Mouse (Mus musculus) thymus, adult 2 months (tissue): ENCODE measurements around the gene Tulp2. TPM values are rescaled to one million over a fixed set of nuclear protein-coding genes. Genes with fewer than 3 reads are reported as not detected.

Experiments
- DNase-seq: peaks from one replicate; pipeline ENCODE4 v3.0.0; 2021
- H3K27ac ChIP-seq: fragments of 200-500 bp; 2 replicates; pipeline ENCODE4 v1.5.1; 2012; ENCODE audit warnings: low read length, control low read depth; ENCODE audit not compliant: control insufficient read depth, insufficient read depth
- H3K27me3 ChIP-seq: fragments of 200-500 bp; 2 replicates; pipeline ENCODE4 v1.6.1; 2012; ENCODE audit warnings: mild to moderate bottlenecking, low read length, moderate library complexity, mixed read lengths; ENCODE audit not compliant: control insufficient read depth, insufficient read depth
- H3K36me3 ChIP-seq: fragments of 200-500 bp; 2 replicates; pipeline ENCODE4 v1.6.1; 2012; ENCODE audit warnings: mild to moderate bottlenecking, low read length, moderate library complexity; ENCODE audit not compliant: control insufficient read depth, insufficient read depth
- H3K4me1 ChIP-seq: fragments of 200-500 bp; replicated peaks from 2 replicates; pipeline ENCODE4 v1.6.1; 2012; ENCODE audit warnings: low read length; ENCODE audit not compliant: control insufficient read depth, insufficient read depth
- H3K4me3 ChIP-seq: fragments of 200-500 bp; 2 replicates; pipeline ENCODE4 v1.5.1; 2012; ENCODE audit warnings: mild to moderate bottlenecking, low read length, control low read depth, moderate library complexity; ENCODE audit not compliant: control insufficient read depth, insufficient read depth
- CTCF ChIP-seq: fragments of 200-500 bp; IDR thresholded peaks from 2 replicates; pipeline ENCODE4 v1.5.1; 2012; ENCODE audit warnings: mild to moderate bottlenecking, control low read depth, low read length, moderate library complexity, borderline replicate concordance; ENCODE audit not compliant: control insufficient read depth, poor library complexity, insufficient read depth; ENCODE audit errors: extremely low read depth
- POLR2A ChIP-seq: fragments of 200-500 bp; IDR thresholded peaks from 2 replicates; pipeline ENCODE4 v1.6.1; 2012; ENCODE audit warnings: mild to moderate bottlenecking, low read length, control low read depth, moderate library complexity; ENCODE audit not compliant: control insufficient read depth, poor library complexity, insufficient read depth; ENCODE audit errors: extremely low read depth
- WGBS: fragments of 180-500 bp; shearing (Covaris S2); methylation state at CpG from one replicate; pipeline ENCODE4 v1.1.7; 2018; 5-methylcytosine and 5-hydroxymethylcytosine counted together
- polyA plus RNA-seq: library from polyadenylated mRNA; depleted of rRNA; stranded (reverse); fragments of >200 nt; gene quantifications from 2 replicates; pipeline ENCODE4 v1.2.3, GENCODE M21; 2012

The Tulp2 gene
- polyA plus RNA-seq, 1 experiment = 3.0 TPM

GRCm38 (mm10) chr7:45519345-45520120, 37.9 kb downstream of the Tulp2 start:
- Histone ChIP-seq H3K27ac (no peak overlapping the region), H3K4me3 (no peak overlapping the region), H3K4me1 (peaks cover 10% of the 10 kb centered on the region), H3K36me3 (no peaks in the 10 kb centered on the region), H3K27me3 (no peaks in the 10 kb centered on the region)
- 62% methylated on average over 8 of the region's 8 CpGs for WGBS
- peak; percentile 55 for DNase-seq
- TF ChIP-seq CTCF (no peak), POLR2A (no peak)

GRCm38 (mm10) chr7:45520605-45521004, 38.9 kb downstream of the Tulp2 start:
- Histone ChIP-seq H3K4me1 (peaks cover 21% of the 10 kb centered on the region), H3K27ac (no peak overlapping the region), H3K4me3 (no peak overlapping the region), H3K36me3 (no peaks in the 10 kb centered on the region), H3K27me3 (no peaks in the 10 kb centered on the region)
- no peak for DNase-seq
- WGBS = 97% methylated on average over 7 of the region's 7 CpGs
- no peak for TF ChIP-seq POLR2A
- no peak for TF ChIP-seq CTCF

- peak overlapping the region; percentile 88 for H3K27ac ChIP-seq
- H3K4me1 ChIP-seq = peaks cover 21% of the 10 kb centered on the region
- H3K27me3 ChIP-seq = no peaks in the 10 kb centered on the region
- peak overlapping the region; percentile 53 for H3K4me3 ChIP-seq
- no peaks in the 10 kb centered on the region for H3K36me3 ChIP-seq
- TF ChIP-seq POLR2A (peak; percentile 52; the same call in 1 of the 2 replicates), CTCF (peak; percentile 64; the same call in 1 of the 2 replicates)
- under 1% methylated on average over 28 of the region's 28 CpGs for WGBS
- DNase-seq = peak; percentile 95
Measured at GRCm38 (mm10) chr7:45521728-45522184, 40.1 kb downstream of the Tulp2 start.

GRCm38 (mm10) chr7:45522194-45522752, 40.6 kb downstream of the Tulp2 start:
- 69% methylated on average over 16 of the region's 16 CpGs for WGBS
- DNase-seq = no peak
- no peak overlapping the region for H3K27ac ChIP-seq
- no peaks in the 10 kb centered on the region for H3K36me3 ChIP-seq
- TF ChIP-seq POLR2A (no peak), CTCF (no peak)
- no peaks in the 10 kb centered on the region for H3K27me3 ChIP-seq
- H3K4me1 ChIP-seq = peaks cover 23% of the 10 kb centered on the region
- no peak overlapping the region for H3K4me3 ChIP-seq

GRCm38 (mm10) chr7:45522957-45523676, 41.4 kb downstream of the Tulp2 start:
- no peak overlapping the region for H3K27ac ChIP-seq
- H3K36me3 ChIP-seq = no peaks in the 10 kb centered on the region
- 91% methylated on average over 18 of the region's 18 CpGs for WGBS
- no peak overlapping the region for H3K4me3 ChIP-seq
- H3K4me1 ChIP-seq = peaks cover 23% of the 10 kb centered on the region
- no peak for DNase-seq
- H3K27me3 ChIP-seq = no peaks in the 10 kb centered on the region
- TF ChIP-seq POLR2A (no peak), CTCF (no peak)

GRCm38 (mm10) chr7:45523678-45524170, 42.0 kb downstream of the Tulp2 start:
- no peak overlapping the region for H3K4me3 ChIP-seq
- no peaks in the 10 kb centered on the region for H3K27me3 ChIP-seq
- H3K36me3 ChIP-seq = no peaks in the 10 kb centered on the region
- H3K27ac ChIP-seq = no peak overlapping the region
- 88% methylated on average over 13 of the region's 13 CpGs for WGBS
- DNase-seq = no peak
- TF ChIP-seq CTCF (no peak), POLR2A (no peak)
- peaks cover 23% of the 10 kb centered on the region for H3K4me1 ChIP-seq
